Mouse (Mus musculus): Measurements from ENCODE around the gene Ckap4. TPM values are rescaled to one million over a fixed set of nuclear protein-coding genes. Genes with fewer than 3 reads are reported as not detected.

Gene Ckap4
- polyA plus RNA-seq (2017; shearing (Covaris generic)): 0.17 TPM

DNA sequence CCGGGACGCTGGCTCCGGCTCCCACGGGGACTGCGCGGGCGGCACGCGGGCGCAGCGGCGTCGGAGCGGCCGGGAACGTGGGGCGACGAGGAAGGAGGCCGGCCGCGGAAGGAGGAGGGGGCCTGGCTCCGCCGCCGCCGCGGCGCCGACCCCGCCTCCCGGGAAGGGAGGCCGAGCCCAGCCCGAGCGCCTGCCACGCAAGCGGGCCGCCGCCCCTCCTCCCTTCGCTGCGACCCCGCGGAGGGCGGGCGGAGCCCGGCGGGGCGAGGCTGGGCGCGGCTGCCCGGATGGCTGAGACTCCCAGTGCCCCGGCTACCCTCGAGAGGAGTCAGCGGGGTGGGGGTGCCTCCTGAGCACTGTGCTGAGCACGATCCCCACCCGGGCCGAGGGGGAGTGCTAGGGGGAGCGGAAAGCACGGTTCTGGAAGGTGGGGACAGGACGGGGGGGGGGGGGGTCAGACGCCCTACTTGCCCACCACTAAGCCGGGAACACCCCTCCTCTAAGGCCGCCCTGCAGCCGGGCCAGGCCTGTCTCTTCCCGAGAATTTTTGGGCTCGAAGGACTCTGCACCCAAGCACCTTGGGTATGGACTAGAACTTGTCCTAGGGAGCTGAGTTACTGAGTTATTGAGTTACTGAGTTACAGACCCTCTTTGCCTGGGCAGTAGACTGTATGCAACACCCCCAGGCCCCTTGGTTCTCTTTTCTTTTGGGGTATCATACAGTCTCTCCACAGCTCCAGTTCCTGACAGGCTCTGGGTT, at the start of gene Ckap4:
TSS of gene Ckap4 (minus strand) at position 151 of the 760 bp plus-strand sequence.

DNA sequence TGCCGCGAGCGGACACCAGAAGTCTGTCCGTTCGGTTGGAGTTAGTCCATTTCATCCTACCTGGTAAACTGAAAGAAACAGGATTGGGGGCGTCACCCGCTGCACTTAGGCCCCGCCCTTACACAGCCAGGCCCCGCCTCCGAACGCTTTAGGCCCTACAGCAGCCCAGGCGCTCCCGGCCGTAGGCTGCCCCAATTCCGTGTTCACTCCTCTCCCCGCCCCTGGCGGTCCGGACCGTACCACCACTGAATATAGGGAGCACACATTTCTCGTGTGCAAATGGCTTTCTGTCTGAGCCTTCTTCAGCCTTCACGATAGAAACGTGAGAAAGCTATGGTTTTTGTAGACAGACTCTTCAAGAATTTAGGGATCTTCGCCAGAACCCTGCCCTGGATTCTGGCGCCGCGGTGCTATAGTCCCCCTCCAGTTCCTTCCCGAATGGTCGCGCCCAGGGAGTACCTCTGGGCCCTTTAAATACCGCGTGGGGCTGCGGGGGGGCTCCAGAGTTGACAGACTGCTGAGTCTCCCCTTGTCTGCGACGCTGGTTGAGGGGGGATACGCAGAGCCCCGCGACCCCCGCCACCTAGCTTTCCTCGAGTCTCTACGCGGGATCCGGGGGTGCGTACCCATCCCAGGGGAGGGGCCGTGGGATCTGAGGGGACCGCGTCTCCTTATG, 42.7 kb upstream of the Ckap4 start, which contains the start of gene Tcp11l2:
TSS of gene Tcp11l2 (plus strand) at position 232 of the 676 bp plus-strand sequence.

Other genes starting within 250 kb of the Ckap4 start
- not detected for gene Nuak1, start 93.5 kb downstream of the Ckap4 start, polyA plus RNA-seq (2017; shearing (Covaris generic))
- gene Tcp11l2, start 42.6 kb upstream of the Ckap4 start, polyA plus RNA-seq (2017; shearing (Covaris generic)): 215 TPM
- gene Polr3b, start 88.2 kb upstream of the Ckap4 start, polyA plus RNA-seq (2017; shearing (Covaris generic)): 43.5 TPM
- not detected for gene Rfx4, start 222.0 kb upstream of the Ckap4 start, polyA plus RNA-seq (2017; shearing (Covaris generic))

Measured in CD4-positive, CD25-positive, alpha-beta regulatory T cell, adult 9 weeks (primary cell).